In genomic region chr6:38640401-38640800, GRCm38 (mm10) we compare ENCODE assay signal across 15 mouse cellular contexts. TPM values are rescaled to one million over a fixed set of nuclear protein-coding genes. Genes with fewer than 3 reads are reported as not detected.
"Had no signal": no experiment of that assay in that cellular context is flagged by ENCODE, and none has a peak within 500 bp of the region (broad histone marks: within the 10 kb centered on the region; RNA-seq: fewer than 3 reads in every experiment).

No protein-coding gene starts in this region.

- H3K4me3 ChIP-seq: intestine, embryonic 15.5 days; limb, embryonic 15.5 days; liver, embryonic 13.5 days; midbrain, embryonic 13.5 days; myocyte; neural tube, embryonic 15.5 days had no signal

- H3K36me3 ChIP-seq: intestine, embryonic 15.5 days; limb, embryonic 15.5 days; liver, embryonic 13.5 days; midbrain, embryonic 13.5 days; neural tube, embryonic 15.5 days had no signal

- H3K9ac ChIP-seq: intestine, embryonic 15.5 days; limb, embryonic 15.5 days; liver, embryonic 13.5 days; midbrain, embryonic 13.5 days; neural tube, embryonic 15.5 days had no signal

- H3K4me2 ChIP-seq: intestine, embryonic 15.5 days; limb, embryonic 15.5 days; liver, embryonic 13.5 days; midbrain, embryonic 13.5 days; neural tube, embryonic 15.5 days had no signal

- ATAC-seq: intestine, embryonic 15.5 days; midbrain, embryonic 13.5 days had no signal

- H3K27ac ChIP-seq: intestine, embryonic 15.5 days; kidney, postnatal 0 days; limb, embryonic 15.5 days; liver, embryonic 13.5 days; midbrain, embryonic 13.5 days; neural tube, embryonic 15.5 days; stomach, postnatal 0 days had no signal

- DNase-seq: liver, embryonic 13.5 days; lung, adult 18-20 months; lung, postnatal 14 days; right cerebral cortex, adult 18-20 months; right cerebral cortex, postnatal 25 days; thymus, adult 2 months; thymus, postnatal 25 days had no signal

- H3K9me3 ChIP-seq: intestine, embryonic 15.5 days; limb, embryonic 15.5 days; liver, embryonic 13.5 days; midbrain, embryonic 13.5 days; neural tube, embryonic 15.5 days had no signal

RNA-seq across cellular contexts. Expression of gene Klrg2, which starts 3.4 kb away (rescaled TPM):
- total RNA-seq: megakaryocyte-erythroid progenitor cell, adult 5-6 weeks had no signal
- polyA plus RNA-seq: liver, embryonic 13.5 days had no signal

RNA-seq across cellular contexts. Expression of gene Clec2l, which starts 22.5 kb away (rescaled TPM):
- total RNA-seq: megakaryocyte-erythroid progenitor cell, adult 5-6 weeks had no signal
